Mouse (Mus musculus) liver, adult 2 months (tissue): ENCODE results near the gene Apbb2.

ENCODE experiments used
- CTCF ChIP-seq: fragments of 200-500 bp; IDR thresholded peaks from 2 replicates; pipeline ENCODE4 v1.5.1; 2011; ENCODE audit warnings: low read depth, low read length, control low read depth
- POLR2A ChIP-seq: fragments of 200-500 bp; IDR thresholded peaks from 2 replicates; pipeline ENCODE4 v1.6.1; 2011; ENCODE audit warnings: low read length, control low read depth; ENCODE audit not compliant: insufficient read depth; ENCODE audit errors: extremely low read depth

GRCm38 (mm10) chr5:66504434-66504747, 114.2 kb downstream of the Apbb2 start:
- TF ChIP-seq POLR2A, result no peak
- no peak for TF ChIP-seq CTCF
